Mouse (Mus musculus): ENCODE data around the gene Trim14. TPM values are rescaled to one million over a fixed set of nuclear protein-coding genes. Genes with fewer than 3 reads are reported as not detected.

The Trim14 gene
- total RNA-seq, 2 experiments from 2014 or later = 0.76 to 1.3 TPM

GRCm38 (mm10) chr4:46475101-46475500 is 60.8 kb downstream of the Trim14 start:
- no peak for DNase-seq

DNA sequence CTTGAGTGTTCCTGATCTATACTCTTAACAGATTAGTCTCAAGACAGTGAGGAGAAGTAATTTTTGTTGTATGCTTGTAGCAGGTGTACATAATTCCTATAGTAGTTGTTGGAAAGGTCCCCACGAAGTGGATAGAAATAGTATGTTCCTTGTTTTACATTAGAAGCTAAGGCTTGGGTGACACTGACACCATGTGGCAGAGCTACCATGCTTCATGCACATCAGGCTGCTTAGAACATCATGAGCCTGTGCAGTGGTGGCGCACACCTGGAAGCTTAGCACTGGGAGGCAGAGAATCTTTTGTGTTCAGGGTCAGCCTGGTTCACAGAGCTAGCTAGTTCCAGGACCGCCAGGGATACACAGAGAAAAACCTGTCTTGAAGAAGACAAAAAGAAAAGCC is 70.2 kb downstream of the Trim14 start:
- no peak for DNase-seq

- peak; percentile 53 for DNase-seq
These were observed 72.7 kb downstream of the Trim14 start for GRCm38 (mm10) chr4:46463130-46463830.

DNA sequence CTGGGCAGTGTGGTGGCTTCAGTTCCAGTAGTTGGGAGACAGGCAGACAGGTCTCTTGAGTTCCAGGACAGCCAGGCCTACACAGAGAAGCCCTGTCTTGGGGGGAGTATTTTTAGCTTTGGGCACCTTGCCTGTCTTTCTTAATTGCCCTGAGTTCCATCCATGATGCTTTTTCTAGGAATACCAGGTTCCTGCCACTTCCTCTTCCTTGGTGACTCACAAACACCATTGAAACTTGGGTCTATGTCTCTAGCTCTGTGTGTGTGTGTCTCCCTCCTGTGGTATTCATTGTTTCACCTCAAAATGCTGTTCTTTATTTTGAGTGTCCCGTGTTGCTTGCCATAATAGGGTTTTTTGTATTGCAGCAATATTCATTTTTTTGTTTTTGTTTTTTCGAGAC is 77.5 kb downstream of the Trim14 start:
- DNase-seq = no peak

DNA sequence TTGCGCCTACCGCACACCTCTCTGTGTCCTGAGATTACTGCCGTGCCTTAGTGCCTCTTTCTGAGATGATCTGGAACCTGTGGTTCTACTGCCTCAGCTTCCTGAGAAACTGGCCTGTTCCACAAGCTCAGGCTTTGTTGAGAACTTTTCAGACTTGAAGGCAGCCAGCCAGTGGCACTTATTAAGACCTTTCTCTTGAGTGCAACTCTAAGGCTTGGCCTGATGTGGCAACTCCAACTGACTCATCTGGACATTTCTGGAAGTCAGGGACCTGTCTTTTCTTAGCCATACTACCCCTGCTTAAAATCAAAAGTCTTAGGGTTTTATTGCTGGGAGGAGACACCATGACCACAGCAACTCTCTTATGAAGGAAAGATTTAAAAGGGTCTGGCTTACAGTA is 78.8 kb downstream of the Trim14 start:
- no peak for DNase-seq

DNA sequence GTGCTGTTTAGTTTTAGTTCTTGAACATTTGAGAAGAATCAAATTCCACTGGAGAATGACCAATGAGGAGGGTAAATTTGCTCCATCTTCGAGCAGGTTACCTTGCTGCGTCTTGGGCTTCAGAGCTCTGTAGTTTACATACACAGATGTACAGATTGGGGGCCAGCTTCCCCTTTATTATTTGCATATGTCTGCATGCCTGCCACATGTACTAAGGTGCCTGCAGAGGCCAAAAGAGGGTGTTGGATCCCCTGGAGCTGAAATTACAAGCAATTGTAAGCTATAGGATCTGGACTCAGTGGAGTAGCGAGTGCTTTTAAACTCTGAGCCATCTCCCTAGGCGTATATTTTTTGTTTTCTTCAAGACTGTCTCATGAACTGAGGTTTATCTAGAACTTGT is 79.2 kb downstream of the Trim14 start:
- DNase-seq = no peak

- DNase-seq = no peak
These were observed 81.7 kb downstream of the Trim14 start for GRCm38 (mm10) chr4:46454097-46454864.

DNA sequence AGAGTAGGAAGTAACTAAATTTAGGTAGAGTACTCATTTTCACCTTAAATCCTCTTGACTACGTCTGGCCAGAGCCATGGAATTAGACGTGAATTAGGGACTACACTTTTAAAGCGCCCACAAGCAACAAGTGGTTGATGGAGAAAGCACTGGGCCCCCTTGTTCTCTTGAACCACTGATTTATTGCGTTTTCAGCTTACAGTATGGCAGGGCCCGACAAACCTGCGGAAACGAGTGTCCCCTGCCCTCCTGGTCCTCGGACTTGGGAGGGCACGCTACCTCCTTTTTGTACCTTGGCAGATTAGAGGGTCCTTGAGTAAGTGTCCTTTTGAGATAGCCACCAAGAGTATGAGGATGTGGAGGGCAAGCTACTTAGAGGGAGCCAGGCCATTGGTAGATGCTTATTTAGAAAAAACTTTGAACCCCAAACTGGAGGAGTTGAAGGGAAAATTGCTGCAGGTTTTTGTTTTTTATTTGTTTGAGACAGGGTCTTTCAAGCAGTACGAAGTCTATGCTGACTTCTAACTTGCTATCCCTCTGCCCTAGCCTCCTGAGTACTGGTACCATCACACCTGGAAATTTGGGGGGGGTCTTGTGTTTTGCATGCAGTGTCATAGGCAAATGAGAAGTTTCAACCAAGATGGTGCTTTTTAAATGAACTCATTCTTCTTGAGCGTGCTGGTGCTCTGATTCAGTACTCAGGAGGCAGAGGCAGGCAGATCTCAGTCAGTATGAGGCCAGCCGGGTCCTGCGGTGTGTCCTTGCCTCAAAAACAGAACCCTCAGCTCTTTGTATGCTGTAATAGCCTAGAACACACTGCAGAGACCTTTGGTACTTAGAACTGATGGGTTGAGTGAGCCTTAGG is 82.9 kb downstream of the Trim14 start:
- no peak for DNase-seq

DNA sequence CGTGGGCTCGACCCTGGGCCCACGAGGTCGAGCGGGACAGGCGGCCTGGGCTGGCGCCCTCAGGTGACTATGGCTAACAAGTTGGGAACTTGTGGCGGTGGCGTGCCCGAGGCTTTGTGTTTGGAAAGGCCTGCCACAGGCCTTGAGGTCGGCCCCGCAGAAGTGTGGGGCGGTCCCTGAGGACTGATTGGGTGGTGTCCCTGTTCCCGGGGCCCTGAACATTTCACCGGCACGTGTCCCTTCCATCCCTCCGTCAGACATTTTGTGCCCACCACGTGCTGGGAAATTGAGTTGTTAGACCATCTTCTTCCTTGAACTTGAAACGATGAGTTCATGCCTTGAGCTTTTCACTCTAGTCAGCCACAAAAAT is 83.5 kb downstream of the Trim14 start:
- DNase-seq = peak; percentile 63

- peak; percentile 80 for DNase-seq
These were observed 84.0 kb downstream of the Trim14 start for GRCm38 (mm10) chr4:46451758-46452480.

GRCm38 (mm10) chr4:46451240-46451757 is 84.6 kb downstream of the Trim14 start:
- peak; percentile 75 for DNase-seq

- DNase-seq = peak; percentile 96
These were observed 85.3 kb downstream of the Trim14 start, which contains the start of gene Anp32b for GRCm38 (mm10) chr4:46450519-46451131. Anp32b (plus strand) TSS chr4:46450902.

- no peak for DNase-seq
These were observed 85.9 kb downstream of the Trim14 start for GRCm38 (mm10) chr4:46450020-46450518.

- DNase-seq = peak; percentile 14
These were observed 87.1 kb downstream of the Trim14 start for GRCm38 (mm10) chr4:46448886-46449285.

DNA sequence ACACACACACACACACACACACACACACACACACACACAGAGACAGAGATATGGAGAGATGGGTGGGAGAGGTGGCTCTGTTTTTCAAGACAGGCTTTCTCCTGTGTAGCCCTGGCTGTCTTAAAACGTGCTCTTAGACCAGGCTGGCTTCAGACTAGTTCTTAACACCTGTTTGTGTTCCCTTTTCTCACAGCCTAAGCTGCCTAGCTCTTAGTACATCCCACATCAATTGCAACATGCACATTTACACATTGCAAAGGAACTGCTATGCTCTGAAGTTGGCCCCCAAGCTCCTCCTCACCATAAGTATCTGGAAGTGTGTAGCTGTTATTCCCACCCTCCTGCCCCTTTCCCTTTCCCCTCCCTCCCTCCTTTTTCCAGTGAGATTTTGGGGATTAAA is 88.5 kb downstream of the Trim14 start:
- no peak for DNase-seq

GRCm38 (mm10) chr4:46445237-46445945 is 90.5 kb downstream of the Trim14 start:
- DNase-seq = no peak
